Mouse (Mus musculus): ENCODE measurements at regions not wholly inside any gene's neighbourhood (a gene's known extent, or its start where the extent isn't known, plus 50 kb on each side); places are given as distances from the start of the nearest gene placed in this dataset.

- TF ChIP-seq MYB (IDR thresholded peaks at IDR 0.05; ENCODE audit: low read depth, low read length) (no peak), MYC (IDR thresholded peaks at IDR 0.05; ENCODE audit: low read depth, low read length) (no peak), ZNF384 (IDR thresholded peaks at IDR 0.05; ENCODE audit: low read depth, low read length) (no peak), JUND (IDR thresholded peaks at IDR 0.05; ENCODE audit: low read depth, low read length) (no peak), CTCF (IDR thresholded peaks at IDR 0.05 in 2 of 3, conservative IDR thresholded peaks at IDR 0.05 in 1 of 3; ENCODE audit: control insufficient read depth in 1 of 3, insufficient read depth in 1 of 3, low read depth in 2 of 3, low read length in 3 of 3, poor library complexity in 1 of 3, severe bottlenecking in 1 of 3) (no peak), MAX (IDR thresholded peaks at IDR 0.05; ENCODE audit: low read length) (no peak), POLR2A (IDR thresholded peaks at IDR 0.05; ENCODE audit: control insufficient read depth in 1 of 2, insufficient read depth in 1 of 2, low read depth in 1 of 2, low read length in 2 of 2, poor library complexity in 1 of 2) (no peak), CHD1 (IDR thresholded peaks at IDR 0.05; ENCODE audit: low read depth, low read length) (no peak), EP300 (IDR thresholded peaks at IDR 0.05; ENCODE audit: low read depth in 1 of 2, low read length in 2 of 2) (no peak), RAD21 (IDR thresholded peaks at IDR 0.05; ENCODE audit: low read depth, low read length) (no peak), UBTF (IDR thresholded peaks at IDR 0.05; ENCODE audit: borderline replicate concordance, insufficient read depth, low read depth, low read length) (no peak)
Observed at GRCm38 (mm10) chr7:73245431-73245830, 129.9 kb upstream of the Rgma start.

Measured in MEL (cell line).